Mouse (Mus musculus) ES-Bruce4 (cell line): ENCODE results near the gene Zfp36. TPM values are rescaled to one million over a fixed set of nuclear protein-coding genes. Genes with fewer than 3 reads are reported as not detected.
A peak's percentile ranks its signal among the peaks of the same experiment; 100 is the strongest.

Source experiments
- H3K27ac ChIP-seq: 2 replicates; pipeline ENCODE4 v1.5.1; 2012; ENCODE audit warnings: low read length, inconsistent platforms; ENCODE audit not compliant: insufficient read depth
- H3K27me3 ChIP-seq: 2 replicates; pipeline ENCODE4 v1.6.1; 2012; ENCODE audit warnings: mild to moderate bottlenecking, low read length, inconsistent platforms; ENCODE audit not compliant: control insufficient read depth, poor library complexity, insufficient read depth, severe bottlenecking
- H3K36me3 ChIP-seq: 2 replicates; pipeline ENCODE4 v1.6.1; 2012; ENCODE audit warnings: inconsistent platforms, mild to moderate bottlenecking, low read length, moderate library complexity; ENCODE audit not compliant: control insufficient read depth, poor library complexity, insufficient read depth, severe bottlenecking
- H3K4me1 ChIP-seq: one replicate; pipeline ENCODE4 v1.8.1; 2011; ENCODE audit warnings: low read length; ENCODE audit not compliant: control insufficient read depth, insufficient read depth
- H3K4me3 ChIP-seq: 2 replicates; pipeline ENCODE4 v1.5.1; 2011; ENCODE audit warnings: low read depth, mild to moderate bottlenecking, low read length
- H3K9ac ChIP-seq: 2 replicates; pipeline ENCODE4 v1.6.1; 2012; ENCODE audit warnings: low read depth, mild to moderate bottlenecking, inconsistent platforms; ENCODE audit not compliant: poor library complexity, severe bottlenecking
- H3K9me3 ChIP-seq: replicated peaks from 2 replicates; pipeline ENCODE4 v1.6.1; 2012; ENCODE audit warnings: mild to moderate bottlenecking, low read length, inconsistent platforms; ENCODE audit not compliant: control insufficient read depth, poor library complexity, insufficient read depth, severe bottlenecking
- CTCF ChIP-seq: IDR thresholded peaks from one replicate; pipeline ENCODE4 v1.8.1; 2011; ENCODE audit warnings: low read depth, low read length
- EP300 ChIP-seq: IDR thresholded peaks from 2 replicates; pipeline ENCODE4 v1.6.1; 2011; ENCODE audit warnings: low read depth, low read length; ENCODE audit not compliant: insufficient read depth
- POLR2A ChIP-seq: IDR thresholded peaks from one replicate; pipeline ENCODE4 v1.8.1; 2011; ENCODE audit warnings: low read length; ENCODE audit not compliant: insufficient read depth
- polyA plus RNA-seq: library from polyadenylated mRNA; stranded (reverse); fragments of >200 nt; gene quantifications from 2 replicates; pipeline ENCODE4 v1.2.4, GENCODE M21; 2011; ENCODE audit warnings: low read depth; ENCODE audit not compliant: missing spikeins, insufficient read depth, insufficient read length

Gene Zfp36
- polyA plus RNA-seq, 1 experiment: 25.7 TPM

GRCm38 (mm10) chr7:28412826-28413225, 32.8 kb upstream of the Zfp36 start:
- no peak overlapping the region for H3K9ac ChIP-seq
- H3K27me3 ChIP-seq: no peaks in the 10 kb centered on the region
- H3K36me3 ChIP-seq: peaks cover 51% of the 10 kb centered on the region
- no peak overlapping the region for H3K4me3 ChIP-seq
- no peaks in the 10 kb centered on the region for H3K4me1 ChIP-seq
- TF ChIP-seq CTCF (peak; percentile 16), POLR2A (no peak)
- no peaks in the 10 kb centered on the region for H3K9me3 ChIP-seq
- H3K27ac ChIP-seq: no peak overlapping the region

GRCm38 (mm10) chr7:28410841-28411475, 30.9 kb upstream of the Zfp36 start:
- Histone ChIP-seq H3K36me3 (peaks cover 50% of the 10 kb centered on the region), H3K27ac (no peak overlapping the region), H3K9ac (no peak overlapping the region), H3K4me1 (no peaks in the 10 kb centered on the region), H3K9me3 (no peaks in the 10 kb centered on the region), H3K4me3 (no peak overlapping the region), H3K27me3 (no peaks in the 10 kb centered on the region)
- no peak for TF ChIP-seq POLR2A
- TF ChIP-seq CTCF: no peak
- TF ChIP-seq EP300: no peak

GRCm38 (mm10) chr7:28401942-28402341, 21.9 kb upstream of the Zfp36 start:
- Histone ChIP-seq H3K27me3 (no peaks in the 10 kb centered on the region), H3K36me3 (peaks cover 58% of the 10 kb centered on the region), H3K4me3 (no peak overlapping the region), H3K4me1 (no peaks in the 10 kb centered on the region), H3K9ac (no peak overlapping the region), H3K9me3 (no peaks in the 10 kb centered on the region), H3K27ac (no peak overlapping the region)
- no peak for TF ChIP-seq CTCF
- TF ChIP-seq EP300: no peak
- TF ChIP-seq POLR2A: no peak

GRCm38 (mm10) chr7:28401030-28401429, 21.0 kb upstream of the Zfp36 start:
- TF ChIP-seq CTCF: no peak
- no peak for TF ChIP-seq POLR2A
- TF ChIP-seq EP300: no peak
- H3K4me3 ChIP-seq: no peak overlapping the region
- H3K9me3 ChIP-seq: no peaks in the 10 kb centered on the region
- no peak overlapping the region for H3K27ac ChIP-seq
- no peaks in the 10 kb centered on the region for H3K4me1 ChIP-seq
- H3K27me3 ChIP-seq: no peaks in the 10 kb centered on the region
- no peak overlapping the region for H3K9ac ChIP-seq
- peaks cover 63% of the 10 kb centered on the region for H3K36me3 ChIP-seq

GRCm38 (mm10) chr7:28398696-28399340, 18.8 kb upstream of the Zfp36 start:
- H3K4me1 ChIP-seq: no peaks in the 10 kb centered on the region
- H3K4me3 ChIP-seq: no peak overlapping the region
- peaks cover 52% of the 10 kb centered on the region for H3K36me3 ChIP-seq
- H3K27ac ChIP-seq: no peak overlapping the region
- no peaks in the 10 kb centered on the region for H3K9me3 ChIP-seq
- no peak for TF ChIP-seq EP300
- H3K9ac ChIP-seq: no peak overlapping the region
- no peaks in the 10 kb centered on the region for H3K27me3 ChIP-seq

GRCm38 (mm10) chr7:28398000-28398399, 17.9 kb upstream of the Zfp36 start:
- no peaks in the 10 kb centered on the region for H3K9me3 ChIP-seq
- H3K4me3 ChIP-seq: no peak overlapping the region
- no peak overlapping the region for H3K9ac ChIP-seq
- no peak overlapping the region for H3K27ac ChIP-seq
- no peaks in the 10 kb centered on the region for H3K27me3 ChIP-seq
- peaks cover 43% of the 10 kb centered on the region for H3K36me3 ChIP-seq
- H3K4me1 ChIP-seq: no peaks in the 10 kb centered on the region
- TF ChIP-seq POLR2A: no peak
- TF ChIP-seq EP300: no peak
- TF ChIP-seq CTCF: no peak
